Mouse (Mus musculus) hindbrain, embryonic 12.5 days (tissue): ENCODE measurements around the gene Upk3bl. TPM values are rescaled to one million over a fixed set of nuclear protein-coding genes. Genes with fewer than 3 reads are reported as not detected.

ENCODE experiments used
- ATAC-seq: fragments of 200-750 bp; cut with Nextera tagmentation; 2 replicates; pipeline ENCODE4 v1.8.0; 2017; ENCODE audit warnings: moderate TSS enrichment; ENCODE audit not compliant: low FRiP score
- H3K27ac ChIP-seq: fragments of 300-500 bp; sonication (generic); 2 replicates; pipeline ENCODE4 v1.5.1; 2016; ENCODE audit warnings: mild to moderate bottlenecking
- H3K27me3 ChIP-seq: fragments of 300-500 bp; sonication (generic); 2 replicates; pipeline ENCODE4 v1.6.1; 2016; ENCODE audit warnings: mild to moderate bottlenecking
- H3K36me3 ChIP-seq: fragments of 300-500 bp; sonication (generic); 2 replicates; pipeline ENCODE4 v1.6.1; 2016; ENCODE audit warnings: mild to moderate bottlenecking
- H3K4me1 ChIP-seq: fragments of 300-500 bp; sonication (generic); 2 replicates; pipeline ENCODE4 v1.6.1; 2016
- H3K4me2 ChIP-seq: fragments of 300-500 bp; sonication (generic); replicated peaks from 2 replicates; pipeline ENCODE4 v1.6.1; 2016; ENCODE audit warnings: mild to moderate bottlenecking
- H3K4me3 ChIP-seq: fragments of 300-500 bp; sonication (generic); 2 replicates; pipeline ENCODE4 v1.5.1; 2016; ENCODE audit warnings: mild to moderate bottlenecking
- H3K9ac ChIP-seq: fragments of 300-500 bp; sonication (generic); 2 replicates; pipeline ENCODE4 v1.6.1; 2016; ENCODE audit warnings: mild to moderate bottlenecking, moderate library complexity
- H3K9me3 ChIP-seq: fragments of 300-500 bp; sonication (generic); replicated peaks from 2 replicates; pipeline ENCODE4 v1.6.1; 2016; ENCODE audit warnings: mild to moderate bottlenecking
- WGBS: fragments of 180-500 bp; shearing (Covaris S2); methylation state at CpG from one replicate; pipeline ENCODE4 v1.1.7; 2016; 5-methylcytosine and 5-hydroxymethylcytosine counted together
- polyA plus RNA-seq: library from polyadenylated mRNA; unstranded; fragments of >200 nt; fragmentation: Nextera tagmentation; extraction: Ambion mirVana; gene quantifications from 2 replicates; pipeline ENCODE4 v1.2.1, GENCODE M21; 2016

Upk3bl gene
- polyA plus RNA-seq, 1 experiment from 2014 or later, result 1.5 TPM

- H3K4me3 ChIP-seq, result no peak overlapping the region
- H3K9ac ChIP-seq, result no peak overlapping the region
- no peak overlapping the region for H3K27ac ChIP-seq
- H3K4me2 ChIP-seq, result no peak overlapping the region
- H3K27me3 ChIP-seq, result no peaks in the 10 kb centered on the region
- H3K9me3 ChIP-seq, result no peaks in the 10 kb centered on the region
- H3K4me1 ChIP-seq, result no peaks in the 10 kb centered on the region; the same call in 1 of the 2 replicates
- no peak for ATAC-seq
- 50% methylated on average over 7 of the region's 7 CpGs for WGBS
- H3K36me3 ChIP-seq, result no peaks in the 10 kb centered on the region
Measured at GRCm38 (mm10) chr5:136076284-136076683, 22.0 kb downstream of the Upk3bl start.

DNA sequence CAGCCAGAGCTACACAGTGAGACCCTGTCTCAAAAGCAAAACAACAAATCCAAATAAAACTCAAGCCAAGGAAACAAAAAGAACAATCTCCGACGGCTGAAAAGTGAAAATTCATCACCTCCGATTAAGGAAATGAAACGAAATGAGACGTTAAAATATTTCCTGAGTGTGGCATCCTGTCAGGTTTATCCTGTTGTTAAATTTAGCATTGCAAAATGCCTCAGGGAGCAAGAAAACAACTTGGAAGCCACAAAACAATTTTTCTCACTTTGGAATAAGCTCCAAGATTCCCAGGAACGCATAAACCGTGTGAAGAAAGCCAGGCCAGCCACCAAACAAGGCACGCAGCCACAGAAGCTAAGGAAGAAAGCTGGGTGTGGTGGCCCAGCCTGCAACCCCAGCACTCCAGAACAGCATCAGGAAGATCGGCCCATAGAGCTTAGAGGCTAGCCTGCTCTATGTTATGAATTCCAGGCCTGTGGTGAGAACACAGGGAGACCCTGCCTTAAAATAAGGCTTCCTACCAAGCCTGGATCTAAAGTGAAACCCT, 22.8 kb downstream of the Upk3bl start:
- Histone ChIP-seq H3K27ac (no peak overlapping the region), H3K9me3 (no peaks in the 10 kb centered on the region), H3K27me3 (no peaks in the 10 kb centered on the region), H3K4me3 (no peak overlapping the region), H3K36me3 (no peaks in the 10 kb centered on the region), H3K4me1 (no peaks in the 10 kb centered on the region; the same call in 1 of the 2 replicates), H3K4me2 (no peak overlapping the region), H3K9ac (no peak overlapping the region)
- no peak for ATAC-seq
- WGBS, result 89% methylated on average over 9 of the region's 9 CpGs

DNA sequence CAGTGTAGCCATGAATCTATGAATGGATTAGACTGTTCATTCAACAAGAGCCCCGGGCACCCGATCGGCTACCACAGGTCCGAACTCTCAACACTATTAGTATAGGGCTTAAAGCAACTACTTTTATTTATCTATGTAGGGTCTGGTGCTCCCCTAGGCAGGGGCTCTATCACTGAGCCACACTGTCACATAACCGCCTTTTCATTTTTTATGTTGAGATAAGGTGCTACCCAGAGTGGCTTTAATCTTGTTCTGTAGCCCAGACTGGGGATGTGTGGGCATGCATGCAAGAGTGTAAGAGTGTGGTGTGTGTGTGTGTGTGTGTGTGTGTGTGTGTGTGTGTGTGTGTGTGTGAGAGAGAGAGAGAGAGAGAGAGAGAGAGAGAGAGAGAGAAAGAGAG, 23.8 kb downstream of the Upk3bl start:
- Histone ChIP-seq H3K9me3 (no peaks in the 10 kb centered on the region), H3K27me3 (no peaks in the 10 kb centered on the region), H3K36me3 (no peaks in the 10 kb centered on the region), H3K4me2 (no peak overlapping the region), H3K27ac (no peak overlapping the region), H3K9ac (no peak overlapping the region), H3K4me3 (no peak overlapping the region), H3K4me1 (no peaks in the 10 kb centered on the region; the same call in 1 of the 2 replicates)
- 90% methylated on average over 5 of the region's 5 CpGs for WGBS
- ATAC-seq, result no peak

- Histone ChIP-seq H3K9ac (no peak overlapping the region), H3K27me3 (peaks cover 24% of the 10 kb centered on the region), H3K4me1 (peaks cover 17% of the 10 kb centered on the region), H3K27ac (no peak overlapping the region), H3K36me3 (no peaks in the 10 kb centered on the region), H3K4me3 (no peak overlapping the region), H3K4me2 (no peak overlapping the region), H3K9me3 (no peaks in the 10 kb centered on the region)
- 77% methylated on average over 4 of the region's 4 CpGs for WGBS
- no peak for ATAC-seq
Measured at GRCm38 (mm10) chr5:136082345-136082744, 28.1 kb downstream of the Upk3bl start.

GRCm38 (mm10) chr5:136083669-136084107, 29.4 kb downstream of the Upk3bl start, which contains the start of gene Rasa4:
Gene Rasa4 (plus strand): TSS chr5:136083916.
- WGBS, result under 1% methylated on average over 28 of the region's 28 CpGs
- Histone ChIP-seq H3K27ac (0 out of 2 replicates have a peak within 1 kb of the TSS, but pooled peaks have one; percentile 45), H3K9ac (peak within 1 kb of the TSS; percentile 64), H3K4me2 (peak within 1 kb of the TSS; percentile 69), H3K27me3 (peaks cover 26% of the 10 kb centered on the region), H3K4me3 (peak within 1 kb of the TSS; percentile 48), H3K36me3 (no peaks in the 10 kb centered on the region), H3K9me3 (no peaks in the 10 kb centered on the region), H3K4me1 (peaks cover 17% of the 10 kb centered on the region)
- peak; percentile 95 for ATAC-seq

DNA sequence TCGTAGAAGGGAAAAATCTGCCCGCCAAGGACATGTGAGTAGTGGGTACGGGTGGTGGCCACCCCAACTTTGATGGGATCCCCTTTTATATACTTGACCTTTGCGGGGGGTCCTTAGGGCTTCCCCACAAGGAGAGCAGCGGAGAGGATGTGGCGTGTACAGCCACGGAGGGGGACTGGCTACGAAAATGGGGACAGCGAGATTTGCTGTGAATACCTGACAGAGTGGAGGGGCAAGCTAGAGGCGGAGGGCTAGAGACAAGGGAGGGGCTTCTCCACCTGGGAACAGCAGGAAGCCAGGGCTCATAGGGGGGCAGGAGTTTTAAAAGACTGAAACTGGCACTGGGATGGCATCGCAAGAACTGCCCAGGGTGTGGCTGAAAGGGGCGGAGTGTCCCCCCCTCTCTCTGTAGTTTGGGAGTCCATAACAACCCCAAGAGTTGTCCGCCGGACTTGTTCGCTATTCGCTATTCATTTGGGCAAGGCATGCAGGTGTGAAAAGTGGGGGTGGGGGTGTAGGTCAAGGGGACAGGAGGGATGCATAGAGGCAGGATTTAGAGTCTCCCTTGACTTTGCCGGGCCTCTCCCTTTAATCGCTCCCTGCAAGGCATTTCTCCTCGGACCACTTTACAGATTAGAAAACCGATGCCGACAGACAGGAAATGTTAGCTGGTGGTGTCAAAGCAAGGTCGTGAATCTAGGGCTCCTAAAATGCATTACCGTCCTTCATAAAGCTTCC, 30.0 kb downstream of the Upk3bl start:
- 0 out of 2 replicates have a peak overlapping the region, but pooled peaks have one; percentile 45 for H3K27ac ChIP-seq
- H3K27me3 ChIP-seq, result peaks cover 27% of the 10 kb centered on the region
- peak; percentile 30 for ATAC-seq
- no peaks in the 10 kb centered on the region for H3K36me3 ChIP-seq
- H3K4me1 ChIP-seq, result peaks cover 17% of the 10 kb centered on the region
- peak overlapping the region; percentile 64 for H3K9ac ChIP-seq
- 2% methylated on average over 23 of the region's 23 CpGs for WGBS
- H3K4me2 ChIP-seq, result peak overlapping the region; percentile 69
- peak overlapping the region; percentile 48 for H3K4me3 ChIP-seq
- H3K9me3 ChIP-seq, result no peaks in the 10 kb centered on the region

- ATAC-seq, result peak; percentile 47
- Histone ChIP-seq H3K4me3 (peak overlapping the region; percentile 48), H3K27ac (peak overlapping the region; percentile 45; the same call in 1 of the 2 replicates), H3K4me1 (peaks cover 17% of the 10 kb centered on the region), H3K36me3 (no peaks in the 10 kb centered on the region), H3K9ac (peak overlapping the region; percentile 29; the same call in 1 of the 2 replicates), H3K27me3 (peaks cover 29% of the 10 kb centered on the region), H3K9me3 (no peaks in the 10 kb centered on the region), H3K4me2 (peak overlapping the region; percentile 69)
- 5% methylated on average over 20 of the region's 21 CpGs for WGBS
Measured at GRCm38 (mm10) chr5:136084891-136085651, 30.8 kb downstream of the Upk3bl start.

- Histone ChIP-seq H3K9ac (no peak overlapping the region), H3K27ac (no peak overlapping the region), H3K4me2 (no peak overlapping the region), H3K4me1 (peaks cover 17% of the 10 kb centered on the region), H3K36me3 (no peaks in the 10 kb centered on the region; the same call in 1 of the 2 replicates), H3K4me3 (no peak overlapping the region), H3K27me3 (peaks cover 29% of the 10 kb centered on the region), H3K9me3 (no peaks in the 10 kb centered on the region)
- WGBS, result 90% methylated on average over 8 of the region's 8 CpGs
- ATAC-seq, result no peak
Measured at GRCm38 (mm10) chr5:136086290-136086689, 32.0 kb downstream of the Upk3bl start.

- Histone ChIP-seq H3K4me1 (peaks cover 17% of the 10 kb centered on the region), H3K27me3 (peaks cover 32% of the 10 kb centered on the region), H3K27ac (no peak overlapping the region), H3K36me3 (no peaks in the 10 kb centered on the region; the same call in 1 of the 2 replicates), H3K4me3 (no peak overlapping the region), H3K4me2 (no peak overlapping the region), H3K9me3 (no peaks in the 10 kb centered on the region), H3K9ac (no peak overlapping the region)
- WGBS, result 16% methylated on average over 14 of the region's 14 CpGs
- ATAC-seq, result no peak
Measured at GRCm38 (mm10) chr5:136088821-136089575, 34.7 kb downstream of the Upk3bl start.

- no peak overlapping the region for H3K4me3 ChIP-seq
- H3K36me3 ChIP-seq, result no peaks in the 10 kb centered on the region; the same call in 1 of the 2 replicates
- no peaks in the 10 kb centered on the region for H3K9me3 ChIP-seq
- WGBS, result 63% methylated on average over 5 of the region's 5 CpGs
- no peak for ATAC-seq
- no peak overlapping the region for H3K4me2 ChIP-seq
- peaks cover 8% of the 10 kb centered on the region for H3K27me3 ChIP-seq
- H3K27ac ChIP-seq, result no peak overlapping the region
- peaks cover 7% of the 10 kb centered on the region; the same call in 1 of the 2 replicates for H3K4me1 ChIP-seq
- no peak overlapping the region for H3K9ac ChIP-seq
Measured at GRCm38 (mm10) chr5:136091927-136092326, 37.6 kb downstream of the Upk3bl start.

- Histone ChIP-seq H3K27me3 (peaks cover 4% of the 10 kb centered on the region), H3K9me3 (no peaks in the 10 kb centered on the region), H3K27ac (no peak overlapping the region), H3K9ac (no peak overlapping the region), H3K36me3 (no peaks in the 10 kb centered on the region; the same call in 1 of the 2 replicates), H3K4me3 (no peak overlapping the region), H3K4me1 (peaks cover 7% of the 10 kb centered on the region; the same call in 1 of the 2 replicates), H3K4me2 (no peak overlapping the region)
- WGBS, result 55% methylated on average over 8 of the region's 8 CpGs
- no peak; the same call in 1 of the 2 replicates for ATAC-seq
Measured at GRCm38 (mm10) chr5:136094249-136095010, 40.1 kb downstream of the Upk3bl start.
